Mouse (Mus musculus): ENCODE measurements around the gene Hyal2.

DNA sequence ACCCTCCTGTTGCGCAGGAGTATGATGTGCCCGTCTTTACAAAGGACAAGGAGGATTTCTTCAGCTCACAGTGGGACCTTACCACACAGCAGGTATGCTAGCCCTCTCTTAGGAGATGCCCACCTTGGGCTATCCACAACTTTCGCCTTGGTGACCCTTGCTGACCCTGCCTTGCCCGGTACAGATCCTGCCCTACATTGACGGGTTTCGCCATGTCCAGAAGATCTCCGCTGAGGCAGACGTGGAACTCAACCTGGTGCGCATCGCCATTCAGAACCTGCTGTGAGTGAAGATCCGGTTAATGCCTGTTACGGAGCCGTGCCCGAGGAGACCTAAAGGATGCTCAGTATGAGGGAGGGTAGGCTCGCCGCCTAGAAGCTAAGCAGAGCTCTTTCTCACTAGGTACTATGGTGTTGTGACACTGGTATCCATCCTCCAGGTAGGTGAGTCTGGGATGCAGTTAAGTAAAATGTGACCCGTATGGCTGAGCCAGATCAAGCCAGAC lies 23.5 kb upstream of the Hyal2 start:
- no peak for TF ChIP-seq TAL1 (IDR thresholded peaks at IDR 0.05; ENCODE audit: low read length)
- TF ChIP-seq GATA1 (IDR thresholded peaks at IDR 0.05; ENCODE audit: low read length): no peak
